Mouse (Mus musculus): ENCODE data around the gene Ckap2.

GRCm38 (mm10) chr8:22166080-22166603 lies 19.5 kb downstream of the Ckap2 start, which contains the start of gene Nek3:
- TF ChIP-seq CTCF (IDR thresholded peaks at IDR 0.05; ENCODE audit: control insufficient read depth, insufficient read depth, low read length) (peak; percentile 42), POLR2A (IDR thresholded peaks at IDR 0.05; ENCODE audit: borderline replicate concordance, control insufficient read depth, low read depth, low read length) (no peak; the same call in 1 of the 2 replicates)

Measured in bone marrow, adult 2 months (tissue).